Mouse (Mus musculus) olfactory bulb, adult 2 months (tissue): ENCODE results near the gene Neto2.

ENCODE experiments used
- CTCF ChIP-seq: fragments of 200-500 bp; IDR thresholded peaks from 2 replicates; pipeline ENCODE4 v1.5.1; 2012; ENCODE audit warnings: low read depth, mild to moderate bottlenecking, low read length, moderate library complexity; ENCODE audit not compliant: insufficient read depth
- POLR2A ChIP-seq: fragments of 200-500 bp; IDR thresholded peaks from 2 replicates; pipeline ENCODE4 v1.6.1; 2012; ENCODE audit warnings: mild to moderate bottlenecking, low read depth, low read length, moderate library complexity; ENCODE audit not compliant: insufficient read depth

DNA sequence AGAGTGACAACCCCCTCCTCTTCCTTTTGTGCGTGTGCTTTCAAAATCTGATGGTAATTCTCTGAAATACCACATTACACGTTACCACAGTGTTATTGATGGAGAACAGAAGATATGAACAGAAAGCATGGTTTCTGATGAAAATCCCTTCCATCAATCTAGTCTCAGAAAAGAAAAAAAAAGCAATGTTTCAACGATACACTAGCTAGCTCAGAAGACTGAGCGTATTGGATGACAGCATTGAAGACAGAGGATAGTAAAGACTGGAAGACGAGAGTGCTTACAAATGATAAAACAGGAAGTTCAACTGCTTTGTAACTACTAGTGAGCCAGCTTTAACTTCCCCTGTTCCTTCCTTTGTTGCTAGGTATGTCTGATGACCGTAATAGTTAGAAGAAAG, 76.3 kb downstream of the Neto2 start:
- TF ChIP-seq CTCF = no peak
- no peak for TF ChIP-seq POLR2A
